Mouse (Mus musculus): ENCODE results near the gene A030014E15Rik. TPM values are rescaled to one million over a fixed set of nuclear protein-coding genes. Genes with fewer than 3 reads are reported as not detected.
"Not testable (repeated sequence)": the region's sequence is repeated elsewhere in the genome, so short reads cannot be mapped to it uniquely, and the experiment has no call there.

The A030014E15Rik gene
- not detected for total RNA-seq (2021)
- long read RNA-seq, experiment 1, result 0 reads
- long read RNA-seq, experiment 2, result 0 reads

DNA sequence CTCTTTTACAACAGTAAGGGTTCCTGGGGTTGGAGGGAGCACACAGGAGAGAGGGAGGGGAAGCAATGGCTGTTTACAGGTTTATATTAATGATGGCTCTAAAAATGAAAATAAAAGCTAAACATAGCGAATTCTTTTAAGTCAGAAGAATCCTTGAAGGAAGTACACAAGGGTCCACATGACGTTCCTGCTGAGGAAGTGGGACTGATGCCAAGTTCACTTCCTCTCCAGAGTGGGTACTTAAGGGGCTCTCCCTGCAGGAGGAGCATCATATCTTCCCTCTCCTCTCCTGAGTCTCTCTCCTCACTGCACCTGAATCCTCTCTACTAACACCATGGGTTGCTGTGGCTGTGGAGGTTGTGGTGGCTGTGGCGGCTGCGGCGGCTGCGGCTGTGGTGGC lies at the start of gene A030014E15Rik:
Gene A030014E15Rik (plus strand): TSS at position 268 of the 400 bp plus-strand sequence.
- no peak for DNase-seq (ENCODE audit: low spot score)

DNA sequence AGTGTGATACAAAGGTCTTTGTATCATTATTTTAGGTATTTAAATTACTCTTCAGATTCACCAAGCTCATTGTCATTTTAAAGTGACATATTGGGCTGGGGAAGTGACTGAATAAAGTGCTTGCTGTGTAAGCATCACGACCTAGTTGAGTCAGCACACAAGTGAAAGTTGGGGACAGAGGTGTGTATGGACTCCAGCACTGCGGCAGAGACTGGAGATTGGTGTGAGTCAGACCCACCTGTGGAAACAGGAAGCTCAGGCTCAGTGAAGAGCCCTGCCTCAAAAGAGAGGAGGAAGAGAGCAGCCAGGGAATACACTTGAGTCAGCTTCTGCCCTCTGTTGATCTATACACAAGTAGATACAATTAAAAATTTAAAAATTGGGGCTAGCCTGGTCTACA lies 45.5 kb upstream of the A030014E15Rik start:
- no peak for DNase-seq (ENCODE audit: low spot score)

DNA sequence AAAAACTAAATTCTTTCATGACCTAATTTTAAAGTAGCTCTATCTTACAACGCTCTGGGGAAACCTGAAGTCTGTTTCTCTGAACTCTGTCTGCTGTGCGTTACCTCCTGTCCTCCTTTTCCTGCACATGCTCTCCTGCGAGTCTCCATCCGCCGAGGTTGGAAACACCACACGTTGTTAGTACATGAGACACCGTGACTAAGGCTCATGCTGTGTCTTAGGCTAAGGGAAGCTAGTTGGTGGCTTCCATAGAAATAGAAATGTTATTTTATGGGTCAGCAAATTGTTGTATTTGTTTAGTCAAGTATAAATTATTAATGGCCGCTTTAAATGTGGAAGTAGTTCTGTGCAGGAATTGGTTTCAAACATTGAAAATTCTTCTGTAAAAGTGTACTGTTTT lies 44.5 kb upstream of the A030014E15Rik start:
- no peak for DNase-seq (ENCODE audit: low spot score)

DNA sequence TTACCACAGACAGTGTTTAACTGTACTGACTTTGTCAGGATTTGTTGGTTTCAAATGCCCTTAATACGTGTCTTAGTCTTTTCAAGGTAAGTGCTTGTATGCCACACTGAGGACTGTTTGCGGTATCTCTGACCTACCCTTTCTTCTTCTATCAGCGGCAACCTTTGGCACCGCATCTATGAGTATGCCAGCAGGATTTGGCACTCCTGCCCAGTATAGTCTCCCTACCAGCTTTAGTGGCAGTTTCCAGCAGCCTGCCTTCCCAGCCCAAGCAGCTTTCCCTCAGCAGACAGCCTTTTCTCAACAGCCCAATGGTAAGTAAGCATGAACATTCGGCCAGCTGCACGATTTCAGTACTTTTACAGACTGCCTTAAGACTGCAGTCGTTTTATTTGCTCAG lies 31.4 kb upstream of the A030014E15Rik start:
- DNase-seq (ENCODE audit: low spot score), result no peak

DNA sequence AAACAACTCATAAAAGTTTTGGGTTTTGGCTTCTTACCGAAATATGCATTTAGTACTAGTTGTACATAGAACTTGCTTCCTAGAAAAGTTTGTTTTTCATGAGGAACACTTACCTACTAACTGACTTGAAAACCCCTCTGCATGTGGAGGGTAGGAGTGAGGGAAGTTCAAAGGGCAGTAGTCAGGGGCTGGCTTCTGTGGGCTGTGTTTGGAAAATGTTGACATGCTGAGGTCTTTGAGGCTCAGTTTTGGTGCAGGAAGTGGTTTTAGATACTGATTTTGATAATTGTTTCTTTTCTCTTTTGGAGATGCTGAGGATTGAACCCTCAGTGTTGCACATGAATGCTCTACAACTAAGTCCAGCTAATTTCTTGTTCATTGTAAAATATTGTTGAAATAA lies 24.1 kb upstream of the A030014E15Rik start:
- no peak for DNase-seq (ENCODE audit: low spot score)

DNA sequence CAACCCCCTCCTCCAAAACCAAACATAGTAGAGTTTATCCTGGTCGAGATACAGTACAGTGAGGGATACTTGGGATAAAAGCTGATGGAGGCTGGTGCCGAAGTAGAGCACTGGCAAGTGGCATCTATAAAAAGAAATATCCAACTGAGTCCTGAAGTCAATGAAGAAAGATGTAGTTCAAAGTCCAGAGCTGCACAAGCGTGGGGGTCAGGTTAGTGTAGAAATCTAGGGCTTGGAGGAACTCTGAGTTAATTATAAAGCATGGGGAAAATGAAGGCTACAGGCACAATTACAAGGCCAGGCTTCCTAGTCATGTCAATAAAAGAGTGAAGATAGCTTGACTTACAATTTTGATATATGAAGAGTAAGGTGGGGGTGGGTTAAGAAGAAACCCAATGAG lies 23.5 kb upstream of the A030014E15Rik start:
- no peak for DNase-seq (ENCODE audit: low spot score)

DNA sequence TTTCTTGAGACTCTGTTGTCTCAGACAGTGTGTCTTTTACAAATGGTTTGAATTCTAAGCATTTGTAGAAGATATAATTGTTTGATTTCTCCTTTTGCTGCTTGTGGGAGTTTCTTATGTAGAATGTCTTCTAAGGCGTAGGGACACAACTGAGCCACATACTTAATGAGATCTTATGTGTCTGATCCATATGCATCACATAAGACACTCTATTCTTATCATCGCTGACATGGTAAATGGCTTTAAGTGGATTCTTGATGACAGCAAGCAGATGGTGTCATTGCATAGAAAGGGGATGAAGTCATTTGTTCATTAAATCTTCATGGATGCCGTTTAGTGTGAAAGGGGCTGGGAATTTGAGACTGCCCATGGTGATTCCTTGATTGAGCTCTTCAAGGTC lies 18.8 kb upstream of the A030014E15Rik start:
- no peak for DNase-seq (ENCODE audit: low spot score)

DNA sequence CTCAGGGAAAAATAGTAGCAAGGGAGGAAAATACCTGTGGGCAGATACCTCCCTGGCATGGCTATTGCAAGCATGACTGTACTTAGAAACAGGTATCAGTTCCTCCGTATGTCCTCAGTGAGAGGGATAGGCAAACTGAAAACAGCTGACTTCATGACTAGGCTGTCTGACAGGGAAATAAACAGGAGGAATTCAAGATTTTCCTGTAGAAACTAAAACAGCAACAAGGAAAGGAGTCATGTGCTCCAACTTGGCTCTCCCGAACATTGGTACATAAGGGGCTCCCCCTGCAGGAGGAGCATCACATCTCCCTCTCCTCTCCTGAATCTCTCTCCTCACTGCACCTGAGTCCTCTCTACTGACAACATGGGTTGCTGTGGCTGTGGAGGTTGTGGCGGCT lies 11.7 kb upstream of the A030014E15Rik start, which contains the start of gene A030005L19Rik:
Gene A030005L19Rik (plus strand): TSS at position 301 of the 400 bp plus-strand sequence.
- DNase-seq (ENCODE audit: low spot score), result no peak

DNA sequence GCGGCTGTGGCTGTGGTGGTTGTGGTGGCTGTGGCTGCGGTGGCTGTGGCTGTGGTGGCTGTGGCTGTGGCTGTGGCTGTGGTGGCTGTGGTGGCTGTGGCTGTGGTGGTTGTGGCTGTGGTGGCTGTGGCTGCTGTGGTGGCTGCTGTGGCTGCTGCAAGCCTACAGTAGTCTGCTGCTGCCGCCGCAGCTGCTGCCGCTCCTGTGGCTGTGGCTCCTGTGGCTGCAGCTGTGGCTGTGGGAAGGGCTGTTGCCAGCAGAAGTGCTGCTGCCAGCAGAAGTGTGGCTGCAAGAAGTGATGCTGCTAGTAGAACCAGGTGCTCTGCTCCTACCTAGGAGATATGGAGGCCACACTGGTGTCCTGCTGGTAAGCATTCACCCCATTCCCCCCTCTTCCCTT lies 11.3 kb upstream of the A030014E15Rik start:
- not testable (repeated sequence) for DNase-seq (ENCODE audit: low spot score)

DNA sequence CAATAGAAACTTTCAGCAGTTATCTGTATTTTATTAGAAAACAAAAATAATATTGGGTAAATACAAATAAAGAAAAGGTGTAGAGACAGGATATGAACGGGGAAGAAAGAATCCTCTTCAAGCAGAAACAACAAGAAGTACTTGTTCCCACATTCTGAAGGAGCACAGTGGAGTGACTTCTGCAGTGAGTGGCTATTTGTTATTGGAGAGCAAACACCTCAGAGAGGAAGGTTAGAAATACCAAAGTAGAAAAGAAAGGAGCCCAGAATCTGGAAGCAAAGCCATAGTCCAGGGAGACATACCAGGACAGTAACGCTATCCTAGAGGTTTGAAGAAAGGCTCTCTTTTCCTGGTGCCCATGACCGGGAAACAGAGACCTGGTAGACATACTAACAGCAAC lies 5.8 kb downstream of the A030014E15Rik start:
- not testable (repeated sequence) for DNase-seq (ENCODE audit: low spot score)

DNA sequence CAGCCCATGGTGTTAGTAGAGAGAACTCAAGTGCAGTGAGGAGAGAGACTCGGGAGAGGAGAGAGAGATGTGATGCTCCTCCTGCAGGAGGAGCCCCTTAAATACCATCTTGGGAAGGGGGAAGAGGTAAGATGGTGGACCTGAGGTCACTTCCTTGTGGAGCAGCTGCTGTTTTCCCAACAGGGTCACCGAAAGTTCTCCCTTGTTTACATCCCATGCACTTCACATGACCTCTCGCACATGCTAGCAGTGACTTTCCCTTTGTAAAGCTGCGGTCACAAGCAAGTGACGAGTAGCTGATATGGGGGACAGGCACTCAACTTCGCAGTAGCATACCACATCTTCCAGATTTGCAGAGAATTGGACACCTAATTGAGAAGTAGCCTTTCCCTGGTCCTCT lies 6.6 kb downstream of the A030014E15Rik start, which contains the start of gene Gm6217:
Gene Gm6217 (minus strand): TSS at position 74 of the 400 bp plus-strand sequence.
- not testable (repeated sequence) for DNase-seq (ENCODE audit: low spot score)

DNA sequence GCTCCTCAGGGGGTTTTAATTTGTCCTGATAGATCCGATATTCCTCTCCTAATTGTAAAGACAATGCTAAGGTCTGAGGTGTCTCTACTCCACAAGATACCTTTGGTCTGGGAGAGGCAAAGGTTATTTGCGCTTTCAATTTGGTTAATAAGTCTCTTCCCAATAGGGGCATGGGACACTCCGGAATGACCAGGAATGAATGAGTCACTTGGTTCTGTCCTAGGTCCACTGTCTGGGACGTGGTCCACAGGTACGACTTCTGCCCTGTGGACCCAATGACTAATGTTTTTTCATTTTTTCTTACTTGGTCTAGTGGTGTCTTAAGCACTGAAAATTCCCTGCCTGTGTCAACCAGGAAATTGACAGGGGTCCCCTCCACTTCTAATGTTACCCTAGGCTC lies 13.9 kb downstream of the A030014E15Rik start:
- DNase-seq (ENCODE audit: low spot score), result no peak

DNA sequence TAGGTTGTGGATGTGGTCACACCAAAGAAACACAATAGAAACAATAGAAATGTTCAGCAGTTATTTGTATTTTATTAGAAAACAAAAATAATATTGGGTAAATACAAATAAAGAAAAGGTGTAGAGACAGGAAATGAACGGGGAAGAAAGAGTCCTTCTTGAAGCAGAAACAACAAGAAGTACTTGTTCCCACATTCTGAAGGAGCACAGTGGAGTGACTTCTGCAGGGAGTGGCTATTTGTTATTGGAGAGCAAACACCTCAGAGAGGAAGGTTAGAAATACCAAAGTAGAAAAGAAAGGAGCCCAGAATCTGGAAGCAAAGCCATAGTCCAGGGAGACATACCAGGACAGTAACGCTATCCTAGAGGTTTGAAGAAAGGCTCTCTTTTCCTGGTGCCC lies 17.8 kb downstream of the A030014E15Rik start:
- not testable (repeated sequence) for DNase-seq (ENCODE audit: low spot score)

DNA sequence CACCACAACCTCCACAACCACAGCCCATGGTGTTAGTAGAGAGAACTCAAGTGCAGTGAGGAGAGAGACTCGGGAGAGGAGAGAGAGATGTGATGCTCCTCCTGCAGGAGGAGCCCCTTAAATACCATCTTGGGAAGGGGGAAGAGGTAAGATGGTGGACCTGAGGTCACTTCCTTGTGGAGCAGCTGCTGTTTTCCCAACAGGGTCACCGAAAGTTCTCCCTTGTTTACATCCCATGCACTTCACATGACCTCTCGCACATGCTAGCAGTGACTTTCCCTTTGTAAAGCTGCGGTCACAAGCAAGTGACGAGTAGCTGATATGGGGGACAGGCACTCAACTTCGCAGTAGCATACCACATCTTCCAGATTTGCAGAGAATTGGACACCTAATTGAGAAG lies 18.6 kb downstream of the A030014E15Rik start, which contains the start of gene A030003K21Rik:
Gene A030003K21Rik (minus strand): TSS at position 94 of the 400 bp plus-strand sequence.
- not testable (repeated sequence) for DNase-seq (ENCODE audit: low spot score)

DNA sequence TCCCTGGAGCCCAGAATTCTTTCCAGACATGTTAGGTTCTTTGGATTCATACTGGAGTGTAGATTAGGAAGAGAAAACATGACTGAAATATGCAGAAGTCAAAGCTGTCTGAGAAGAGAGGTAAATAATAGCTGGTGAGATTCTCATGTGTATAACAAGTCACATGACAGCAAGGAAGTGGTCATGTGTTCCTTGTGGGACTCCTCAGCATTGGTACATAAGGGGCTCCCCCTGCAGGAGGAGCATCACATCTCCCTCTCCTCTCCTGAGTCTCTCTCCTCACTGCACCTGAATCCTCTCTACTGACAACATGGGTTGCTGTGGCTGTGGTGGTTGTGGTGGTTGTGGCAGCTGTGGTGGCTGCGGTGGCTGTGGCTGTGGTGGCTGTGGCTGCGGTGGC lies 21.3 kb downstream of the A030014E15Rik start:
- DNase-seq (ENCODE audit: low spot score), result not testable (repeated sequence)

DNA sequence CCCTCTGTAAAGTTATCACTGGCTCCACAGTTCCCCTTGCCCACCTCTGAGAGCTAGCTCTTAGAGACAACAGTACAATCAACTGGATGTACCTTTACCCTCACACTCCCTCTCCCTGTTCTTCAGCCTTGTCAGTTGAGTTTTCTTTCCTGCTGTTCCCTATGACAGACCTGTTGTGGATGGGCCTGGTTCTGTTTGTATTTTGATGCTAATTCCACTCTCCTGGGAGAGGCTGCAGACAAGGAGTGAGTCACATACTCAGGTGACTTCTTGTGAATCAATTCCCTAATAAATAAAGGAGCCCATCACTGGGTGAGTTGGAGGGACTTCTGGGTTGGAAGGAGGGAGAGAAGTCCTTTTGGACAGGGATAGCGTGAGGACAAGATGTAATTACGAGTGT lies 23.9 kb downstream of the A030014E15Rik start:
- DNase-seq (ENCODE audit: low spot score), result no peak

DNA sequence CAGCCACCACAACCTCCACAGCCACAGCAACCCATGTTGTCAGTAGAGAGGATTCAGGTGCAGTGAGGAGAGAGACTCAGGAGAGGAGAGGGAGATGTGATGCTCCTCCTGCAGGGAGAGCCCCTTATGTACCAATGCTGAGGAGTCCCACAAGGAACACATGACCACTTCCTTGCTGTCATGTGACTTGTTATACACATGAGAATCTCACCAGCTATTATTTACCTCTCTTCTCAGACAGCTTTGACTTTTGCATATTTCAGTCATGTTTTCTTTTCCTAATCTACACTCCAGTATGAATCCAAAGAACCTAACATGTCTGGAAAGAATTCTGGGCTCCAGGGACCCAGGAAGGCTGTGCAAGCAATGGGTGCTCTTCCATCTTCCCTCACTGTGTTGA lies 31.2 kb downstream of the A030014E15Rik start, which contains the start of gene Gm7544:
Gene Gm7544 (minus strand): TSS at position 101 of the 400 bp plus-strand sequence.
- not testable (repeated sequence) for DNase-seq (ENCODE audit: low spot score)

DNA sequence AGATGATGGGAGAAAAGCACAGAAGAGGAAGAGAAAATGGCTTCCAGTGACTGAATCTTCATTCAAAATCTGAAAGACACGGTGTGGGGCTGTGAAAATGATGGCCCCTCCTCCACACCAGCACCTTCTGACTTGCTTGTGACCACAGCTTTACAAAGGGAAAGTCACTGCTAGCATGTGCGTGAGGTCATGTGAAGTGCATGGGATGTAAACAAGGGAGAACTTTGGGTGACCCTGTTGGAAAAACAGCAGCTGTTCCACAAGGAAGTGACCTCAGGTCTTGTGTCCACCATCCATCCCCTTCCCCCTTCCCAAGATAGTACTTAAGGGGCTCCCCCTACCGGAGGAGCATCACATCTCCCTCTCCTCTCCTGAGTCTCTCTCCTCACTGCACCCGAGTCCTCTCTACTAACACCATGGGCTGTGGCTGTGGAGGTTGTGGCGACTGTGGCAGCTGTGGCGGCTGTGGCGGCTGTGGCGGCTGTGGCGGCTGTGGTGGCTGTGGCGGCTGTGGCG lies 35.2 kb downstream of the A030014E15Rik start, which contains the start of gene Gm47955:
Gene Gm47955 (plus strand): TSS at position 417 of the 516 bp plus-strand sequence.
- no peak for DNase-seq (ENCODE audit: low spot score)

DNA sequence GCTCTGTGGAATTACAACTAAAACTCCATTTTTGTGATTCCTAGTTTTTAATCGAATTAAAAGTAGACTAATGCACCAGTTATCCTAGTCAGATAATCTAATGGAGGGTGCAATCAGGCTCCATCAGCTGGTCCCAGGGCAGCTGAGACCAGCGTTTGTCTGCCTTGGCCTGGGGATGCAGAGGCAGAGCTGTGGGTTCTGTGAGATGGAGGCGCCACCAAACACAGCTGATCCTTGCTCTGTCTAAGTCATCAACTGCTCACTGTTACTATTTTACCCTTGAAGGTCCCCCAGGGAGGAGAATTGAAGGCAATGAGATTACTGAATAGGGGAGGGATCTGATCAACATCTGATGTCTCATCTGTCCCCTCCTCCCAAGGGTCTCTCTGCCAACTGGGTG lies 41.7 kb downstream of the A030014E15Rik start:
- no peak for DNase-seq (ENCODE audit: low spot score)

DNA sequence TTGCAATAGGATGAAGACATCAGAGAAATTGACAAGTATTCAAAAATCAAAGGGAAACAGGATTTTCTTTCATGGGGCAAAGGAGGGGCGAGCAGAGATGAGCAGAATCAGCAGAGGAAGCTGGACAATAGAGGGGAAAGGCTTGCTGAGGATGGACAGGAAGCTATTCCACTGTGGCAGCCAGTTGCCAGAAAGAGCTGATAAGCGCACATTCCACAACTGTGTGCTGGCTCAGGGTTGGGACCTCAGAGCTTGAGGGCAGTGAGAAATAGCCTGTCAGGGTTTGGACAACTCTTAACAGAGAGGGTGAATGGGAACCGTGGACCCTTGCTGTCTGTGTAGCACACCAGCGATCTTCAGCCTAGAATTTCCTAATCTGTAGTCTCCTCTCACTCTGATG lies 47.3 kb downstream of the A030014E15Rik start:
- DNase-seq (ENCODE audit: low spot score), result no peak

DNA sequence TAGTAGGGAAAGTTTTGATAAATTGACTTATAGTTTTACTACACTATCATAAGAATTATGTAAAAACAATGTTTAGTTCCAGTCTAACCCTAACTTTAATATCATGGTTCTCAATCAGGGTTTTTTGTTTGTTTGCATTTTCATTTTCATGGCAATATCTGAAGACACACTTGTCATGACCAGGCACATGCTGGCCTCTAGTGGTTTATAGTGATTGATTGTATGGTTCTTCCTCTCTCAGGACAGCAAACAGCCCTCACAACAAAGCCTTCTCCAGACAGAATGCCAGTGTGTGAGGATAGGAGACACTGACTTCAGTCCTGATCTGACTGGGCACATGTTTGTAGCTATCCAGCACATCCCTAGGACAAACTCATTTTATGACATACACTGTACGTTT lies 48.5 kb downstream of the A030014E15Rik start:
- DNase-seq (ENCODE audit: low spot score), result no peak

DNA sequence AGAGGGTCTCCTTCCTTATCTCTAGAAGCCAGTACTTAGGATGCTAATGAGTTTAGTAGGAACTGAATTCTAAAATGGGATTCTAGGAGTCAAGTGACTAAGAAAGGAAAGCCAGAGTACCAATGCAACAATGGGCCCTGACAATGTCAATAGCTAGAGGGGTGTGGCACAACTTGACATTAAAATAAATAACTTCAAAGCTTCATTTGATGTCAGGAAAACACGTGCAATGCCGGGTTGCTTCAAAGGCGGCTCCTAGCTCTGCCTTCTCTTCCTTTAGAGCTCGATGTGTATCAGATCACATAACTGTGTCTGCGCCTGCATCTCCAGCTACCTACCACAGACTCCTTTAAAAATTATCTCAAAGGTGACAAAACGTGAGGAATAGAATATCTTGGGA lies 49.2 kb downstream of the A030014E15Rik start:
- DNase-seq (ENCODE audit: low spot score), result no peak

DNA sequence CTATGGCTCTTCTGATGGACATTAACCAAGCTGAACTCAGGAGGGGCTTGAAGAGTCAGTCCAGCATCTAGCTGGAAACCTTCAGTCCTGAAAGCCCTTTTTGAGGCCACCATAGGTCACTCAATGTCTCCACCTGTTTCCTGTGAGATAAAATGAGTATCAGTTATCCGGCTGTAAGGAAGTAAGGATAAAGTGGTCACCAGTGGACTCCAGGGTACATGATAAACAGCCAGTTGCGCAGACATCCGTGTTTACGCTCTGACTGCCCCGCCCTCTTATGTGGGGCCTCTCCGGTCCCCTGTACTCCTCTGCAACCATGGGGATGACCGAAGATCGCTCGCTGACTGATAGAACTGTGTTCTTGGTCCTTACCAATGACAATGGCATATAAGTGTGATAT lies 49.6 kb downstream of the A030014E15Rik start:
- no peak for DNase-seq (ENCODE audit: low spot score)
